Mouse (Mus musculus) urinary bladder, postnatal 36 days (tissue): ENCODE measurements around the gene Gm9821.

ENCODE experiments used
- DNase-seq, 2 experiments: peaks; one replicate each; pipeline ENCODE4 v3.0.0; 2022; ENCODE audit warnings: low spot score in 2 of 2, mixed read lengths in 1 of 2

Gm9821 gene

GRCm38 (mm10) chr2:91945483-91945882 lies at the start of gene Gm9821:
TSS of gene Gm9821 (plus strand) at chr2:91945703.
- no peak for DNase-seq

- DNase-seq: no peak
Measured at GRCm38 (mm10) chr2:91897968-91898367, 47.5 kb upstream of the Gm9821 start.

GRCm38 (mm10) chr2:91899141-91899540 lies 46.4 kb upstream of the Gm9821 start:
- no peak for DNase-seq

- DNase-seq: no peak
Measured at GRCm38 (mm10) chr2:91900431-91900830, 45.1 kb upstream of the Gm9821 start.

GRCm38 (mm10) chr2:91902336-91902735 lies 43.2 kb upstream of the Gm9821 start:
- DNase-seq: no peak

- DNase-seq: no peak
Measured at GRCm38 (mm10) chr2:91903171-91903925, 42.2 kb upstream of the Gm9821 start.

GRCm38 (mm10) chr2:91904618-91905307 lies 40.7 kb upstream of the Gm9821 start:
- no peak for DNase-seq

GRCm38 (mm10) chr2:91906141-91906540 lies 39.4 kb upstream of the Gm9821 start:
- DNase-seq: peak in 1 of 2 experiments; percentile 35

- DNase-seq: no peak
Measured at GRCm38 (mm10) chr2:91912616-91913015, 32.9 kb upstream of the Gm9821 start.

- no peak for DNase-seq
Measured at GRCm38 (mm10) chr2:91913328-91914110, 32.0 kb upstream of the Gm9821 start.

- no peak for DNase-seq
Measured at GRCm38 (mm10) chr2:91916346-91916977, 29.0 kb upstream of the Gm9821 start.

- DNase-seq: no peak
Measured at GRCm38 (mm10) chr2:91917096-91917495, 28.4 kb upstream of the Gm9821 start.

- no peak for DNase-seq
Measured at GRCm38 (mm10) chr2:91920130-91920529, 25.4 kb upstream of the Gm9821 start.

GRCm38 (mm10) chr2:91921181-91921789 lies 24.2 kb upstream of the Gm9821 start:
- DNase-seq: peak; percentile 59 to 63

GRCm38 (mm10) chr2:91921790-91922570 lies 23.5 kb upstream of the Gm9821 start:
- DNase-seq: no peak

GRCm38 (mm10) chr2:91922586-91923414 lies 22.7 kb upstream of the Gm9821 start:
- DNase-seq: no peak

- peak; percentile 50 to 63 for DNase-seq
Measured at GRCm38 (mm10) chr2:91923415-91924337, 21.8 kb upstream of the Gm9821 start.

GRCm38 (mm10) chr2:91924726-91925125 lies 20.8 kb upstream of the Gm9821 start:
- no peak for DNase-seq

GRCm38 (mm10) chr2:91925442-91925841 lies 20.1 kb upstream of the Gm9821 start:
- DNase-seq: no peak
